Mouse (Mus musculus) C2C12 (cell line): Measurements from ENCODE around the gene Scg2. TPM values are rescaled to one million over a fixed set of nuclear protein-coding genes. Genes with fewer than 3 reads are reported as not detected.

ENCODE experiments used
- H3K27me3 ChIP-seq: one replicate; pipeline ENCODE4 v1.6.1; 2011; ENCODE audit not compliant: control insufficient read depth, insufficient read depth, insufficient read length
- H3K36me3 ChIP-seq: one replicate; pipeline ENCODE4 v1.6.1; 2011; ENCODE audit not compliant: control insufficient read depth, insufficient read depth
- H3K4me3 ChIP-seq: one replicate; pipeline ENCODE4 v1.5.1; 2011; ENCODE audit warnings: mild to moderate bottlenecking, control low read depth; ENCODE audit not compliant: poor library complexity, insufficient read depth, severe bottlenecking
- H3K79me2 ChIP-seq: one replicate; pipeline ENCODE4 v1.6.1; 2011; ENCODE audit not compliant: control insufficient read depth, insufficient read depth
- H3K79me3 ChIP-seq: one replicate; pipeline ENCODE4 v1.6.1; 2011; ENCODE audit warnings: low read depth, control low read depth
- H3ac ChIP-seq: one replicate; pipeline ENCODE3; 2011; ENCODE audit warnings: low read depth; ENCODE audit not compliant: control insufficient read depth, insufficient read length
- CEBPB ChIP-seq: IDR thresholded peaks from one replicate; pipeline ENCODE4 v1.6.1; 2011; ENCODE audit warnings: low read depth, mild to moderate bottlenecking, control low read depth, moderate library complexity
- CTCF ChIP-seq: IDR thresholded peaks from one replicate; pipeline ENCODE4 v1.5.1; 2011; ENCODE audit not compliant: control insufficient read depth, insufficient read depth, insufficient read length
- FOSL1 ChIP-seq: IDR thresholded peaks from one replicate; pipeline ENCODE4 v1.8.0; 2011; ENCODE audit warnings: mild to moderate bottlenecking, low read length; ENCODE audit not compliant: poor library complexity, insufficient read depth, severe bottlenecking
- MAX ChIP-seq: IDR thresholded peaks from one replicate; pipeline ENCODE4 v1.6.1; 2011; ENCODE audit warnings: mild to moderate bottlenecking, control low read depth
- MYOD1 ChIP-seq: IDR thresholded peaks from one replicate; pipeline ENCODE4 v1.6.1; 2011; ENCODE audit warnings: low read depth; ENCODE audit not compliant: control insufficient read depth, insufficient read length
- MYOG ChIP-seq: IDR thresholded peaks from one replicate; pipeline ENCODE4 v1.6.1; 2011; ENCODE audit not compliant: control insufficient read depth, insufficient read length; ENCODE audit errors: extremely low read depth
- USF1 ChIP-seq: IDR thresholded peaks from one replicate; pipeline ENCODE4 v1.6.1; 2011; ENCODE audit warnings: low read depth, mild to moderate bottlenecking, control low read depth, moderate library complexity
- polyA plus RNA-seq: library from polyadenylated mRNA; unstranded; fragments of >200 nt; fragmentation: generic; extraction: Trizol; gene quantifications from one replicate; pipeline ENCODE4 v1.2.1, GENCODE M21; 2012; ENCODE audit warnings: missing spikeins

Scg2 gene
- polyA plus RNA-seq, 1 experiment: not detected

GRCm38 (mm10) chr1:79454164-79454563, 14.2 kb upstream of the Scg2 start:
- TF ChIP-seq FOSL1 (no peak), MYOG (no peak), MYOD1 (no peak)
- no peak overlapping the region for H3ac ChIP-seq
- no peaks in the 10 kb centered on the region for H3K79me3 ChIP-seq
- H3K79me2 ChIP-seq: no peaks in the 10 kb centered on the region
- no peaks in the 10 kb centered on the region for H3K27me3 ChIP-seq
- H3K4me3 ChIP-seq: no peak overlapping the region
- no peaks in the 10 kb centered on the region for H3K36me3 ChIP-seq

GRCm38 (mm10) chr1:79452339-79452738, 12.4 kb upstream of the Scg2 start:
- Histone ChIP-seq H3K36me3 (no peaks in the 10 kb centered on the region), H3K27me3 (no peaks in the 10 kb centered on the region), H3K79me2 (no peaks in the 10 kb centered on the region), H3K79me3 (no peaks in the 10 kb centered on the region), H3K4me3 (no peak overlapping the region), H3ac (no peak overlapping the region)
- no peak for TF ChIP-seq CEBPB
- no peak for TF ChIP-seq MAX
- no peak for TF ChIP-seq USF1
- no peak for TF ChIP-seq FOSL1
- no peak for TF ChIP-seq MYOG
- TF ChIP-seq MYOD1: no peak
- TF ChIP-seq CTCF: no peak

GRCm38 (mm10) chr1:79450343-79451021, 10.6 kb upstream of the Scg2 start:
- no peak overlapping the region for H3K4me3 ChIP-seq
- no peaks in the 10 kb centered on the region for H3K79me2 ChIP-seq
- no peak for TF ChIP-seq USF1
- no peak for TF ChIP-seq MAX
- no peak for TF ChIP-seq MYOD1
- TF ChIP-seq CTCF: no peak
- TF ChIP-seq FOSL1: no peak
- TF ChIP-seq MYOG: no peak
- TF ChIP-seq CEBPB: no peak
- H3K36me3 ChIP-seq: no peaks in the 10 kb centered on the region
- H3ac ChIP-seq: no peak overlapping the region
- H3K27me3 ChIP-seq: no peaks in the 10 kb centered on the region
- H3K79me3 ChIP-seq: no peaks in the 10 kb centered on the region

GRCm38 (mm10) chr1:79449943-79450342, 10.0 kb upstream of the Scg2 start:
- no peak overlapping the region for H3K4me3 ChIP-seq
- no peaks in the 10 kb centered on the region for H3K79me3 ChIP-seq
- H3ac ChIP-seq: no peak overlapping the region
- H3K79me2 ChIP-seq: no peaks in the 10 kb centered on the region
- H3K27me3 ChIP-seq: no peaks in the 10 kb centered on the region
- no peaks in the 10 kb centered on the region for H3K36me3 ChIP-seq
- TF ChIP-seq CTCF (no peak), CEBPB (no peak), USF1 (no peak), MYOG (no peak), FOSL1 (no peak), MYOD1 (no peak), MAX (no peak)

GRCm38 (mm10) chr1:79445586-79445985, 5.7 kb upstream of the Scg2 start:
- H3K79me2 ChIP-seq: no peaks in the 10 kb centered on the region
- no peaks in the 10 kb centered on the region for H3K27me3 ChIP-seq
- TF ChIP-seq FOSL1: no peak
- no peaks in the 10 kb centered on the region for H3K79me3 ChIP-seq
- no peak overlapping the region for H3ac ChIP-seq
- H3K36me3 ChIP-seq: no peaks in the 10 kb centered on the region
- H3K4me3 ChIP-seq: no peak overlapping the region

GRCm38 (mm10) chr1:79437755-79438154, 2.2 kb downstream of the Scg2 start:
- H3K79me2 ChIP-seq: no peaks in the 10 kb centered on the region
- H3K27me3 ChIP-seq: no peaks in the 10 kb centered on the region
- H3K4me3 ChIP-seq: no peak overlapping the region
- no peaks in the 10 kb centered on the region for H3K36me3 ChIP-seq
- no peak overlapping the region for H3ac ChIP-seq
- H3K79me3 ChIP-seq: no peaks in the 10 kb centered on the region
- TF ChIP-seq CEBPB (no peak), CTCF (no peak), FOSL1 (no peak), USF1 (no peak), MYOD1 (no peak), MAX (no peak)
